Mouse (Mus musculus): ENCODE measurements around the gene Dlst. TPM values are rescaled to one million over a fixed set of nuclear protein-coding genes. Genes with fewer than 3 reads are reported as not detected.

The Dlst gene
- polyA plus RNA-seq, 1 experiment from 2014 or later, result 123 TPM

DNA sequence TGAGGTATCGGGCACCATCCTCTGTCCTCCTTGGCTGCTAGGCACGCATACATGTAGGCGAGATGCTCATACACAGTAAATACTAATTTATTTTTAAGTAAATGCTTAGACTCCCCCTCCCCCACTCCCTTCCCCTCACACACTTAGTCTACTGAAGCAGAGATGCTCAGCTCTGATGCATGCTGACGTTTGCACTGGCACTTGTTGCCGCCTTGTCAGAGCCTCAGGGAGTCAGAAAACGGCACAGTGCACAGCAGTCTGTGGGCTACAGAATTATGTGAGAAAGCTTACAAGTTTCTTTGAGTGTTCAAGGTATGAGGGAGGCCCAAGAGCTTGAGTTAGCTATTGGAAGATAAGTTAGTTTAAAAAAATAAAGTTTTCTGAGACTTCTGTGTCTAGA lies 20.7 kb downstream of the Dlst start:
- WGBS, result 88% methylated on average over 6 of the region's 6 CpGs
- no peak for TF ChIP-seq CTCF (IDR thresholded peaks at IDR 0.05; ENCODE audit: low read depth)
- ATAC-seq (replicated peaks; ENCODE audit: low FRiP score, low read depth), result no peak

DNA sequence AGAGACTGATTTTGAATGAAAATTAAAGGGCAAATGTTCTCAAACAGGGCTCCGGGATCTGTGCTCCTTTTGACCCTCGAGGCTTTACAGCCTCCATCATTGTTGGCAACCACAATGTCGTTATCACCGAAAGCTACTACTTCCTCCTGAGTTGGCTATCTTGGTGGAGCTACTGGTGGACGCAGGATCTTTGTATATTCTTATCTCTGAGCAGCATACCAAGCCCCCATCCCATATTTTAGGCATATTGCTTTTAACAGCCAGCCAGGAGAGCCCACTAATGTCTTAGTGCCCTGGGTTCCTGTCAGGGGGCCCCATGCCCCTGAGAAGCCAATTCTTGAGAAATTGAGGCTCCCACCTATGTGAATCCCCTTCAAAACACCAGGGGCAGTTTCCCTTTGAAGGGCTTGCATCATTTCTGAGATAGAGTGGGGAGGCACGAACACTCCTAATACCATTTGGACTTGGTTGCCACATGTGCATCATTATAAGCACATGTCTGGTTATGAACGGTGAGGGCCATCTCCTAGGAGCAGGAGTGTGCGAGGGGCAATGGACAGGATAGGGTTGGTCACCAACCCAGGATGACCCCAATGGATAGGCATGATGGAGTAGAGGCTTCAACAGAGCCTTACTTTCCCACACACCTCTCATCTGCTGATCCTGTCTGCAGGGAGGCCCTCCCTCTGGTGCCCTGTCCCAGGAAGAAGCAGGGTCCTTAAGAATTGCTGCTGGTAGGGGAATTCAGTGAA lies 23.6 kb downstream of the Dlst start:
- no peaks in the 10 kb centered on the region for H3K9me3 ChIP-seq (replicated peaks; ENCODE audit: low read length)
- WGBS, result 83% methylated on average over 8 of the region's 8 CpGs
- H3K36me3 ChIP-seq (ENCODE audit: insufficient read depth, low read length), result peaks cover 52% of the 10 kb centered on the region
- no peak for TF ChIP-seq CTCF (IDR thresholded peaks at IDR 0.05; ENCODE audit: low read depth)
- DNase-seq (ENCODE audit: low spot score) (no peak), ATAC-seq (replicated peaks; ENCODE audit: low FRiP score, low read depth) (no peak)
- H3K27me3 ChIP-seq (ENCODE audit: insufficient read depth, low read length), result no peaks in the 10 kb centered on the region
- H3K4me2 ChIP-seq (ENCODE audit: low read length), result no peak overlapping the region
- no peak overlapping the region for H3K27ac ChIP-seq
- H3K4me1 ChIP-seq (replicated peaks; ENCODE audit: insufficient read depth, low read length), result no peaks in the 10 kb centered on the region
- no peak overlapping the region for H3K4me3 ChIP-seq (replicated peaks; ENCODE audit: low read depth, low read length)
- H3K9ac ChIP-seq (ENCODE audit: low read depth, low read length), result no peak overlapping the region

More for the DNA sequence above, 20.7 kb downstream of the Dlst start:
- Histone ChIP-seq H3K9me3 (replicated peaks; ENCODE audit: low read length) (no peaks in the 10 kb centered on the region), H3K27ac (no peak overlapping the region), H3K9ac (ENCODE audit: low read depth, low read length) (no peak overlapping the region), H3K4me1 (replicated peaks; ENCODE audit: insufficient read depth, low read length) (no peaks in the 10 kb centered on the region), H3K27me3 (ENCODE audit: insufficient read depth, low read length) (no peaks in the 10 kb centered on the region), H3K4me2 (ENCODE audit: low read length) (no peak overlapping the region), H3K36me3 (ENCODE audit: insufficient read depth, low read length) (peaks cover 70% of the 10 kb centered on the region), H3K4me3 (replicated peaks; ENCODE audit: low read depth, low read length) (no peak overlapping the region)
- DNase-seq (ENCODE audit: low spot score), result no peak

DNA sequence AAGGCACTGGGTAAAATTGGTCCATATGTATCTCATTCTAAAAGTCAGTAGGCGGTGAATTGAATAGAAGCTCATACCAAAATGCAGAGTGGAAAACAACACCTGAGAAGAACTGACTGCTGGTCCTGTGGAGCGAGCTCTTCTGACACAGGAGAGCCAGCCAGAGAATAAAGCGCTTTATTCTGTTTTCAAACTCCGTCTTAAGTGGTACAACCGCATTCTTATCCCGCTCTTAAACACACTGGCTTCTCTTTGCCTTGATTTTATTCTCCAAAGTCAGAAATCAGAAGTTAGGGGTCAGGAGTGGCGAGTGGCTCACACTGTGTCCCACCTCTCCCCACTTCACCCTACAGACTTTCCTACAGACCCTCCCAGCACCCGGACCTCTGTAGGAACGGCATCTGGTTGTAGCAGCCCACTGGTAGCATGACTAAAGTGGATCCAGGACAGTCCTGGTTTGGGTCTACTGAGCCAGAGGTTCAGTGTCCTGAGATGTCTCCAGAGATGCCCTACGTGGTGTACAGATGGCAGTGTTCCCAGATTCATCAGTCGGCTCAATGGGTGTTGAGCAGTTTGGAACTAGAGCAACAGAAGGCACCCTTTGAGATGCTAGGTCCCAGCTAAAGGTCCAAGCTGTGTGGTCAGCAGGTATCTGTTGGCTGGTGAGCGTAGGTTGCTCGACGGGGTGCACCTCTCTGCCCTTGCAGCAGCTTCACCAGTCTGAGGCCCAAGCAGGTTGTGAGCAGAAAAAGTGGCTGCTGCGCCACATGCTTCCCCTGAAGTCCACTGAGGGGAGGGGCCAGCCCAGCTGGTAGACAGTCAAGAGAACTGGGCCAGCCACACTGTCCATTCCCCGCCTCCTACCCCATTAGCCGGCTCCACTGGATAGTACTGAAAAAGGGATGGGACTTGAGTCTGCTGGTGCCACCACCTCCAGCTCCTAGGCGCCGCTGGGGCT lies 25.2 kb downstream of the Dlst start:
- ATAC-seq (replicated peaks; ENCODE audit: low FRiP score, low read depth), result peak; percentile 15; the same call in 1 of the 2 replicates
- no peak for TF ChIP-seq CTCF (IDR thresholded peaks at IDR 0.05; ENCODE audit: low read depth)
- H3K27me3 ChIP-seq (ENCODE audit: insufficient read depth, low read length), result no peaks in the 10 kb centered on the region
- H3K27ac ChIP-seq, result no peak overlapping the region
- peaks cover 37% of the 10 kb centered on the region for H3K36me3 ChIP-seq (ENCODE audit: insufficient read depth, low read length)
- H3K9ac ChIP-seq (ENCODE audit: low read depth, low read length), result no peak overlapping the region
- WGBS, result 79% methylated on average over 19 of the region's 19 CpGs
- no peak for DNase-seq (ENCODE audit: low spot score)
- H3K9me3 ChIP-seq (replicated peaks; ENCODE audit: low read length), result no peaks in the 10 kb centered on the region
- H3K4me2 ChIP-seq (ENCODE audit: low read length), result no peak overlapping the region
- no peaks in the 10 kb centered on the region for H3K4me1 ChIP-seq (replicated peaks; ENCODE audit: insufficient read depth, low read length)
- no peak overlapping the region for H3K4me3 ChIP-seq (replicated peaks; ENCODE audit: low read depth, low read length)

GRCm38 (mm10) chr12:85136627-85137026 lies 26.0 kb downstream of the Dlst start:
- TF ChIP-seq CTCF (IDR thresholded peaks at IDR 0.05; ENCODE audit: low read depth), result no peak
- 77% methylated on average over 4 of the region's 4 CpGs for WGBS
- ATAC-seq (replicated peaks; ENCODE audit: low FRiP score, low read depth), result no peak

DNA sequence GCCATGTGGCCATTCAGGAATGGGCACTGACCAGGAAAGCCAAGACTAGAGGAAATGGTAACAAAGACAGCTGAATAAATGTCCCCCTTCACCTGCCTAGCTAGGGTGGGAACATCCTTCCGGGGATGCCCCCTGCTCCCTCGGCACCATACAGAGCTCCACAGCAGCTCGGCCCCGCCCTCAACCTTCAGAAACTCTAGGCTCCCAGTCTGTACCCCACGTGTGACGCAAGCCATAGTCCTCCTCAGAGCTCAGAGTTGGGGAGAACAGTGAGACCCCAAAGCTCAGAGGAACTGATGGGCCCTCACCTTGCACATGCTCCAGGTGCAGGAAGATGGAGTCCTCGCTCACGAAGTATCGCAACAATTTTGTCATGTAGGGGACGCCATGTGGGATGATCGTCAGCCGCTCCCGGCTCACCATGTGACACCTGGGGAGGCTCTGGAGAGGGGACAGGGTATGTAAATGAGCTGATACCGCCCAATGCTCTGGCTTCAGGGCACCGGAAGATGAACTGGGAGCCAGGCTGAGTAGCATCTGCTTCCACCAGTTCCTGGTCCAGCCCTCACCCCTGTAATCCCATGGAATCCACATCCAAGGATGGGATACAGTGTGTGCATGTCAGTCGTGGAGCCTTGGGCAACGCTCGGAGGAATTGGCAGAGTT lies 29.5 kb downstream of the Dlst start:
- DNase-seq (ENCODE audit: low spot score) (no peak), ATAC-seq (replicated peaks; ENCODE audit: low FRiP score, low read depth) (no peak)
- H3K4me2 ChIP-seq (ENCODE audit: low read length), result peak overlapping the region; percentile 5; the same call in 1 of the 2 replicates
- H3K4me1 ChIP-seq (replicated peaks; ENCODE audit: insufficient read depth, low read length), result no peaks in the 10 kb centered on the region
- H3K27me3 ChIP-seq (ENCODE audit: insufficient read depth, low read length), result no peaks in the 10 kb centered on the region
- no peak for TF ChIP-seq CTCF (IDR thresholded peaks at IDR 0.05; ENCODE audit: low read depth)
- no peaks in the 10 kb centered on the region for H3K9me3 ChIP-seq (replicated peaks; ENCODE audit: low read length)
- no peaks in the 10 kb centered on the region for H3K36me3 ChIP-seq (ENCODE audit: insufficient read depth, low read length)
- 51% methylated on average over 18 of the region's 18 CpGs for WGBS
- no peak overlapping the region for H3K27ac ChIP-seq
- H3K9ac ChIP-seq (ENCODE audit: low read depth, low read length), result no peak overlapping the region
- H3K4me3 ChIP-seq (replicated peaks; ENCODE audit: low read depth, low read length), result no peak overlapping the region

More at GRCm38 (mm10) chr12:85136627-85137026, 26.0 kb downstream of the Dlst start:
- no peak overlapping the region for H3K27ac ChIP-seq
- H3K4me2 ChIP-seq (ENCODE audit: low read length), result no peak overlapping the region
- H3K4me1 ChIP-seq (replicated peaks; ENCODE audit: insufficient read depth, low read length), result no peaks in the 10 kb centered on the region
- no peak overlapping the region for H3K9ac ChIP-seq (ENCODE audit: low read depth, low read length)
- H3K27me3 ChIP-seq (ENCODE audit: insufficient read depth, low read length), result no peaks in the 10 kb centered on the region
- no peaks in the 10 kb centered on the region for H3K9me3 ChIP-seq (replicated peaks; ENCODE audit: low read length)
- no peak for DNase-seq (ENCODE audit: low spot score)
- no peak overlapping the region for H3K4me3 ChIP-seq (replicated peaks; ENCODE audit: low read depth, low read length)
- peaks cover 29% of the 10 kb centered on the region for H3K36me3 ChIP-seq (ENCODE audit: insufficient read depth, low read length)

- Histone ChIP-seq H3K9me3 (replicated peaks; ENCODE audit: low read length) (no peaks in the 10 kb centered on the region), H3K27me3 (ENCODE audit: insufficient read depth, low read length) (no peaks in the 10 kb centered on the region), H3K4me3 (replicated peaks; ENCODE audit: low read depth, low read length) (no peak overlapping the region), H3K36me3 (ENCODE audit: insufficient read depth, low read length) (no peaks in the 10 kb centered on the region), H3K4me2 (ENCODE audit: low read length) (no peak overlapping the region), H3K27ac (no peak overlapping the region), H3K9ac (ENCODE audit: low read depth, low read length) (no peak overlapping the region), H3K4me1 (replicated peaks; ENCODE audit: insufficient read depth, low read length) (no peaks in the 10 kb centered on the region)
- ATAC-seq (replicated peaks; ENCODE audit: low FRiP score, low read depth) (no peak), DNase-seq (ENCODE audit: low spot score) (no peak)
- 78% methylated on average over 6 of the region's 6 CpGs for WGBS
- no peak for TF ChIP-seq CTCF (IDR thresholded peaks at IDR 0.05; ENCODE audit: low read depth)
Observed at GRCm38 (mm10) chr12:85141096-85141495, 30.5 kb downstream of the Dlst start.
